Mouse (Mus musculus) lung, embryonic 14.5 days (tissue): ENCODE measurements around the gene Ddx58. TPM values are rescaled to one million over a fixed set of nuclear protein-coding genes. Genes with fewer than 3 reads are reported as not detected.

ENCODE experiments used
- ATAC-seq: fragments of 200-750 bp; cut with Nextera tagmentation; 2 replicates; pipeline ENCODE4 v1.8.0; 2017; ENCODE audit warnings: mild to moderate bottlenecking, moderate TSS enrichment, moderate library complexity; ENCODE audit not compliant: insufficient read depth
- DNase-seq: peaks from one replicate; pipeline ENCODE4 v3.0.0-alpha.2; 2015
- H3K27ac ChIP-seq: fragments of 300-500 bp; sonication (generic); 2 replicates; pipeline ENCODE4 v1.5.1; 2014; ENCODE audit warnings: low read depth, mild to moderate bottlenecking, moderate library complexity
- H3K27me3 ChIP-seq: fragments of 300-500 bp; sonication (generic); 2 replicates; pipeline ENCODE4 v1.6.1; 2014; ENCODE audit warnings: low read length, control low read depth; ENCODE audit not compliant: insufficient read depth
- H3K36me3 ChIP-seq: fragments of 300-500 bp; sonication (generic); 2 replicates; pipeline ENCODE4 v1.6.1; 2014; ENCODE audit warnings: control low read depth; ENCODE audit not compliant: insufficient read depth
- H3K4me1 ChIP-seq: fragments of 300-500 bp; sonication (generic); 2 replicates; pipeline ENCODE4 v1.6.1; 2014; ENCODE audit warnings: antibody characterized with exemption, control low read depth; ENCODE audit not compliant: insufficient read depth
- H3K4me2 ChIP-seq: fragments of 300-500 bp; sonication (generic); 2 replicates; pipeline ENCODE4 v1.6.1; 2014; ENCODE audit warnings: mild to moderate bottlenecking
- H3K4me3 ChIP-seq: fragments of 300-500 bp; sonication (generic); 2 replicates; pipeline ENCODE4 v1.5.1; 2014; ENCODE audit warnings: low read depth, low read length
- H3K9ac ChIP-seq: fragments of 300-500 bp; sonication (generic); 2 replicates; pipeline ENCODE4 v1.6.1; 2014
- H3K9me3 ChIP-seq: fragments of 300-500 bp; sonication (generic); 2 replicates; pipeline ENCODE4 v1.6.1; 2016; ENCODE audit warnings: low read depth, low read length, control low read depth
- CTCF ChIP-seq: IDR thresholded peaks from 2 replicates; pipeline ENCODE4 v1.5.1; 2016; ENCODE audit warnings: antibody characterized with exemption, low read depth
- WGBS: fragments of 180-500 bp; shearing (Covaris S2); extraction: QIAGEN DNeasy Blood & Tissue Kit; methylation state at CpG from one replicate; pipeline ENCODE4 v1.1.7; 2014; 5-methylcytosine and 5-hydroxymethylcytosine counted together
- polyA plus RNA-seq: library from polyadenylated mRNA; unstranded; fragments of >200 nt; fragmentation: Nextera tagmentation; extraction: Ambion mirVana; gene quantifications from 2 replicates; pipeline ENCODE4 v1.2.1, GENCODE M21; 2014

Ddx58 gene
- polyA plus RNA-seq, 1 experiment from 2014 or later = 7.6 TPM

GRCm38 (mm10) chr4:40172336-40172735 is 67.3 kb downstream of the Ddx58 start:
- H3K36me3 ChIP-seq = peaks cover 41% of the 10 kb centered on the region
- DNase-seq = no peak

GRCm38 (mm10) chr4:40171477-40171876 is 68.2 kb downstream of the Ddx58 start:
- DNase-seq (no peak), ATAC-seq (no peak)
- H3K4me2 ChIP-seq = no peak overlapping the region
- H3K4me1 ChIP-seq = no peaks in the 10 kb centered on the region
- H3K27me3 ChIP-seq = no peaks in the 10 kb centered on the region
- WGBS = 81% methylated on average over 4 of the region's 4 CpGs
- no peak overlapping the region for H3K27ac ChIP-seq
- H3K4me3 ChIP-seq = no peak overlapping the region
- no peaks in the 10 kb centered on the region for H3K9me3 ChIP-seq
- H3K9ac ChIP-seq = no peak overlapping the region
- H3K36me3 ChIP-seq = peaks cover 49% of the 10 kb centered on the region
- no peak for TF ChIP-seq CTCF

More at GRCm38 (mm10) chr4:40172336-40172735, 67.3 kb downstream of the Ddx58 start:
- no peaks in the 10 kb centered on the region for H3K9me3 ChIP-seq
- no peak overlapping the region for H3K4me2 ChIP-seq
- no peak for TF ChIP-seq CTCF
- H3K27ac ChIP-seq = no peak overlapping the region
- no peaks in the 10 kb centered on the region for H3K4me1 ChIP-seq
- no peak overlapping the region for H3K4me3 ChIP-seq
- H3K27me3 ChIP-seq = no peaks in the 10 kb centered on the region
- no peak overlapping the region for H3K9ac ChIP-seq
- no peak for ATAC-seq
- 76% methylated on average over 2 of the region's 2 CpGs for WGBS

DNA sequence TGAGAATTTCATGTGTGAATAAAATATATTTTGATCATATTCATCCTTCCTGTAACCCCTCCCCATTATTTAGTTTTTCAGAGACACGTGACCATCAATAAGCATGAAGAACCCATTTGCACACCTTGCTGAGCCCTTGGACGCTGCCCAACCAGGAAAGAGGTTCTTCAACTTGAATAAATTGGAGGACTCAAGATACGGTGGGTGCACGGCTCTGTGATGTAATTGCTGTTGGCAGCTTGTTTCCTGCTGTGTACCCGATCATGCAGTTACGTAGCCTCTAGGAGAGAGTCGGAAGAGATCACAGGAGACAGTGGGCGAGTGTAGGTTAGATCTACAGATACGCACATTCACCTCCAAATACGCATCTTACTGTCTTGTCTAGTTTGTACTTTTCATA is 76.0 kb downstream of the Ddx58 start:
- DNase-seq = no peak
- H3K27me3 ChIP-seq = no peaks in the 10 kb centered on the region
- H3K36me3 ChIP-seq = peaks cover 31% of the 10 kb centered on the region
- no peak overlapping the region for H3K27ac ChIP-seq
- no peak overlapping the region for H3K9ac ChIP-seq
- H3K4me1 ChIP-seq = no peaks in the 10 kb centered on the region
- 87% methylated on average over 10 of the region's 10 CpGs for WGBS
- H3K4me2 ChIP-seq = no peak overlapping the region
- no peaks in the 10 kb centered on the region for H3K9me3 ChIP-seq
- no peak for ATAC-seq
- H3K4me3 ChIP-seq = no peak overlapping the region
- no peak for TF ChIP-seq CTCF

DNA sequence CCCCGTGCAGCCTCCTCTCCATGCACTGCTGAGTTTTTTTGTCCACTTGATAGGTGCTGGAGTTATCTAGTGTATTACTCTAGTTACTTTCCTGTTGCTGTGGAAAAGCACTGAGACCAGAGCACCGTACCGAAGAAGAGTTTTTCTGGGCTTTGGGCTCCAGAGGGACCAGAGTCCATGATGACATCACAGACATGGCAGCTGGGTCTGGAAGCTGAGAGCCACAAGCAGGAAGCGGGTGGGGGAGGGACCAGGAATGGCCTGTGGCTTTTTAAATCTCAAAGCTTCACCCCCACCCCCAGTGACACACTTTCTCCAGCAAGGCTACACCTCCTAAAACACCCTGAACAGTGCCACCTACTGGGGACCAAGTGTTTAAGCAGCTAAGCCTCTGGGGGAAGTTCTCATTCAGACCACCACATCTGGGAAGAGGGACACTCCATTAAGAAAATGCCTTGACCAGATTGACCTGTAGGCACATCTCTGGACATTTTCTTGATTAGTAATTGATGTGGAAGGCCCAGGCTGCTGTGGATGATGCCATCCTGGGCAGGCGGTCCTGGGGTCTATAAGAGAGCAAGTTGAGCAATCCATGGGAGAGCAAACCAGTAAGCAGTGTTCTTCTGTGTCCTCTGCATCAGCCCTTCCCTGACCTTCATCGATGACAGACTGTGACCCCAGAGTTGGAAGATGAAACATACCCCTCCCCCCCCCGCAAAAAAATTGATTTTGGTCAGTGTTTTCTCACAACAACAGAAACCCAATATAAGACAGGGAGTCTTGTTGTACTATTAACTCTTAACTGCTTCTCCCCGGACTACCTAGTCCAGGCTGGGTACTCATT is 78.8 kb downstream of the Ddx58 start:
- Histone ChIP-seq H3K27me3 (no peaks in the 10 kb centered on the region), H3K4me1 (peaks cover 3% of the 10 kb centered on the region; the same call in 1 of the 2 replicates), H3K4me3 (no peak overlapping the region), H3K9me3 (no peaks in the 10 kb centered on the region), H3K27ac (no peak overlapping the region), H3K9ac (no peak overlapping the region), H3K36me3 (peaks cover 9% of the 10 kb centered on the region), H3K4me2 (no peak overlapping the region)
- no peak for ATAC-seq
- no peak for TF ChIP-seq CTCF
- no peak for DNase-seq
- WGBS = 94% methylated on average over 8 of the region's 8 CpGs

GRCm38 (mm10) chr4:40158224-40158540 is 81.4 kb downstream of the Ddx58 start:
- H3K27me3 ChIP-seq = no peaks in the 10 kb centered on the region
- no peak overlapping the region for H3K4me3 ChIP-seq
- peaks cover 8% of the 10 kb centered on the region; the same call in 1 of the 2 replicates for H3K4me1 ChIP-seq
- no peaks in the 10 kb centered on the region for H3K36me3 ChIP-seq
- no peak for TF ChIP-seq CTCF
- no peak overlapping the region for H3K9ac ChIP-seq
- ATAC-seq (no peak), DNase-seq (no peak)
- H3K27ac ChIP-seq = no peak overlapping the region
- 72% methylated on average over 5 of the region's 5 CpGs for WGBS
- H3K4me2 ChIP-seq = no peak overlapping the region
- no peaks in the 10 kb centered on the region for H3K9me3 ChIP-seq

- Histone ChIP-seq H3K4me1 (peaks cover 8% of the 10 kb centered on the region; the same call in 1 of the 2 replicates), H3K9ac (no peak overlapping the region), H3K4me3 (no peak overlapping the region), H3K4me2 (no peak overlapping the region), H3K36me3 (no peaks in the 10 kb centered on the region), H3K9me3 (no peaks in the 10 kb centered on the region), H3K27me3 (no peaks in the 10 kb centered on the region), H3K27ac (no peak overlapping the region)
- DNase-seq (no peak), ATAC-seq (no peak)
- no peak for TF ChIP-seq CTCF
- 60% methylated on average over 5 of the region's 5 CpGs for WGBS
Observed at GRCm38 (mm10) chr4:40157500-40158223, 82.0 kb downstream of the Ddx58 start.
